Mouse (Mus musculus) cerebellum, adult 8-10 months (tissue): ENCODE results near the gene Pgghg.

Experiments used
- DNase-seq: peaks from one replicate; pipeline ENCODE4 v3.0.0; 2022

Pgghg gene

DNA sequence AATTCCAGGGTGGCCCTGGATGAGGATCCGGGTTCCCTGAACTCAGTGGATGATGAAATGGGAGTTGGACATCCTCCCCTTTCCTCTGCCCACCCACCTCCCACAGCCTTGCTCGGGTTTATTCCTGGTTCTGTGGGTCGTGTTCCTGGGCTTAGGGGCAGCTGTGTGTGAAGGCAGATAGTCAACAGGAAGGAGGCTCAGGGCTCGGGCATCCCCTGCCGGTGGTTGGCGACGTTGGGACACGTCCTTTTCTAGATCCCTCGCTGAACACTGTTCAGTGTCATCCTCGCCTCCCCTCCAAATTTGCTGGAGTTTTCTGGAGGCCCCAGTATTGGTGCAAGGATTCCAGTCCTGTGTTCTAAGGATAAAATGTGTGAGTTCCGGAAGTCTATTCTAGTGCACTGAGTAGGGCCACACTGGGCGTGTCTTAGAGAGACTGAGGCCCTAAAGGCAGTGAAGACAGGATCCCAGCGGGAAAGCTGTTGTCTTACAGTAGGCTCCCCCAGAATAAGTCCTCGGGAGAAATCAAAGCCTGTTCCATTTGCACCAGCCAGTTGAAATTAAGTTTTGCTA lies 50.0 kb downstream of the Pgghg start:
- DNase-seq: no peak
